Mouse (Mus musculus): Measurements from ENCODE around the gene Eef1a2. TPM values are rescaled to one million over a fixed set of nuclear protein-coding genes. Genes with fewer than 3 reads are reported as not detected.
A peak's percentile ranks its signal among the peaks of the same experiment; 100 is the strongest.

Eef1a2 gene
- polyA plus RNA-seq, 1 experiment from 2014 or later, result 0.22 TPM

- Histone ChIP-seq H3K27ac (no peak overlapping the region), H3K9ac (no peak overlapping the region), H3K4me2 (replicated peaks) (peak overlapping the region; percentile 94), H3K9me3 (no peaks in the 10 kb centered on the region), H3K4me3 (peak overlapping the region; percentile 47), H3K36me3 (no peaks in the 10 kb centered on the region), H3K27me3 (peaks cover 56% of the 10 kb centered on the region), H3K4me1 (peaks cover 6% of the 10 kb centered on the region)
- no peak for ATAC-seq (ENCODE audit: insufficient number of reproducible peaks, insufficient read depth, low FRiP score, low TSS enrichment)
- 43% methylated on average over 4 of the region's 4 CpGs for WGBS
These were observed 9.8 kb downstream of the Eef1a2 start for GRCm38 (mm10) chr2:181146976-181147545.

GRCm38 (mm10) chr2:181144675-181145074 is 12.1 kb downstream of the Eef1a2 start:
- Histone ChIP-seq H3K4me3 (no peak overlapping the region), H3K27ac (no peak overlapping the region), H3K9ac (no peak overlapping the region), H3K27me3 (peaks cover 38% of the 10 kb centered on the region), H3K36me3 (no peaks in the 10 kb centered on the region), H3K9me3 (no peaks in the 10 kb centered on the region), H3K4me1 (peaks cover 6% of the 10 kb centered on the region), H3K4me2 (replicated peaks) (no peak overlapping the region)
- 0 out of 2 replicates have a peak, but pooled peaks have one; percentile 35 for ATAC-seq (ENCODE audit: insufficient number of reproducible peaks, insufficient read depth, low FRiP score, low TSS enrichment)
- WGBS, result 81% methylated on average over 2 of the region's 2 CpGs

DNA sequence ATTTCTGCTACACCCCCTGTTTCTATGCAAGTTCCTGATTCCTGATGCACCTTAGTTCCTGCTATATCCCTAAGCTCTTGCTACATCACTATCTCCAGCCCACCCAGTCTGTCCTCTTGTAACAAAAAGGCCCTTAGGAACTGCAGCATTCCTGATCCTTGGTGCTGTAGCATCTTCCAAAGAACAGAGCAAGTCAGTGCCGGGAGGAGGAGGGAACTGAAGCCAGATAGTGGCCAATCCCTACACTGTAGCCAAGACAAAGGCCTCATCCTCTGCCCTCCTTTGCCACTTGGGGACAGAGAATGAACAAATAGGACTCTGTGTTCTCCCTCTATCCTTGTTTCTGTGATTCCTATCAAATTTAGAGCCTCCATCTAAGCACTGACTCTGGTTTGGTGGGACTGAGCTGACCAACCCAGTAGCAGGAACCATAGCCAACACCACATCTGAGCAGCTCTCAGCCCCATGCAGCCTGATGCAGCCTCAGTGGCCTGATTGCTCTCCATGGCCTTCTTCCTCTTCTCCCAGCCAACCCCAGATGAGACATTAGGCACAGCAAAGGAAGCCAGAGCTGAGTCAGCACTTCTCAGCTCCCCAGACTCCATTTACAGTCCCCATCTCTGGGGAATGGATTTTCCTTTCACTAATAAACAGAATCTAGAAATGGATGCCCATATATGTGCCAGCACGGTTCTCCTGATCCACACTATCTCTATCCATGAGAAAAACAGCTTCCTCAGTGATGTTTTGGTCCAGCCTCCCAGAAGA is 13.1 kb downstream of the Eef1a2 start:
- WGBS, result 57% methylated on average over 2 of the region's 2 CpGs
- ATAC-seq (ENCODE audit: insufficient number of reproducible peaks, insufficient read depth, low FRiP score, low TSS enrichment), result no peak
- peaks cover 28% of the 10 kb centered on the region for H3K27me3 ChIP-seq
- H3K9ac ChIP-seq, result no peak overlapping the region
- H3K4me3 ChIP-seq, result no peak overlapping the region
- H3K4me2 ChIP-seq (replicated peaks), result no peak overlapping the region
- no peaks in the 10 kb centered on the region for H3K9me3 ChIP-seq
- no peaks in the 10 kb centered on the region for H3K36me3 ChIP-seq
- H3K27ac ChIP-seq, result no peak overlapping the region
- peaks cover 6% of the 10 kb centered on the region for H3K4me1 ChIP-seq

- Histone ChIP-seq H3K4me3 (no peak overlapping the region), H3K9me3 (no peaks in the 10 kb centered on the region), H3K27ac (no peak overlapping the region), H3K4me1 (no peaks in the 10 kb centered on the region), H3K4me2 (replicated peaks) (no peak overlapping the region), H3K9ac (no peak overlapping the region), H3K36me3 (no peaks in the 10 kb centered on the region), H3K27me3 (peaks cover 19% of the 10 kb centered on the region)
- 63% methylated on average over 8 of the region's 8 CpGs for WGBS
- no peak for ATAC-seq (ENCODE audit: insufficient number of reproducible peaks, insufficient read depth, low FRiP score, low TSS enrichment)
These were observed 14.1 kb downstream of the Eef1a2 start for GRCm38 (mm10) chr2:181142703-181143135.

DNA sequence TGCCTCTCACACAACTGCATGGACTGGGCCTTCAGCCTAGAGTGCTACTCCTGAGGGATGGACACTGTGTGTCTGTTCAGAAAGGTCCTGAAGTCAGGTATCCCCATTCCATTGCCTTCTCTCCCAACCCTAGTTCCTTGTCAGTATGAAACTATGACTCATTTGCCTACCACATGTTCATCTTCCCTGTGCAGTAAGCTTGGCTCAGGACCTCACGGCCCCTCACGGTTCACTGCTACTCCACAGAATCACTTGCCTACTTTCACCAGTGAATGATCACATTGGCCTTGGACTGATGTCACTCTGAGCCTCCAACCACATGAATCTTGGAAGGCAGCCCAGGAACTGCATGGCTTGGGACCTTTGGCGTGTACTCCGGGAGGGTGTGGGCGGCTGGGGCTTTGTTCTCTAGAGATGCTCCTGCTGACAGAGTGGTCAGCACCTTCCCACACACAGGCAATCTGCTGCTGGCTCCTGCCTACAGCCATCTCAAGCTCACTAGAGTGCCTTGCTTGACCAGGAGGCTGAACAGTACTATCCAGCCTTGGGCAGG is 17.1 kb downstream of the Eef1a2 start:
- H3K36me3 ChIP-seq, result no peaks in the 10 kb centered on the region
- no peak overlapping the region for H3K9ac ChIP-seq
- H3K27ac ChIP-seq, result no peak overlapping the region
- 84% methylated on average over 5 of the region's 5 CpGs for WGBS
- no peak for ATAC-seq (ENCODE audit: insufficient number of reproducible peaks, insufficient read depth, low FRiP score, low TSS enrichment)
- no peak overlapping the region for H3K4me2 ChIP-seq (replicated peaks)
- H3K4me1 ChIP-seq, result peaks cover 3% of the 10 kb centered on the region; the same call in 1 of the 2 replicates
- H3K9me3 ChIP-seq, result no peaks in the 10 kb centered on the region
- no peak overlapping the region for H3K4me3 ChIP-seq
- H3K27me3 ChIP-seq, result peaks cover 29% of the 10 kb centered on the region

DNA sequence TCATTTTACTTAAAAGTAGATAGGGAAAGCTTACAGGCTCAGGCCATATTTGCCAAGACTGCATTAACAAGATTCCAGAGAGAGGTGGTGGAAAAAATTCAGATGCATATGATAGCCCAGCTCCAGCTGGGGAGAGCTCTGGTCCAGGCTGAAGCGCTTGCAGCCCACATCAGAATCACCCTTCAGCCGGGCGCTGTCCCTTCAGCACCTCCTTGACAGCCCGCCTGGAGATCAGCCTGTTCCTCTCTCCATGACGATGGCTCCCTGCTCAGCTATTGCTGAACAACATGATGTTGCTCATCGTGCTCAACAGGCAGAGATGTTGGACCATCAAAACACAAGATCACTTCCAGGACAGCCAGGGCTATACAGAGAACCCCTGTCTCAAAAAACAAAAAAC is 19.9 kb downstream of the Eef1a2 start:
- Histone ChIP-seq H3K4me3 (no peak overlapping the region), H3K27me3 (peaks cover 53% of the 10 kb centered on the region), H3K9ac (no peak overlapping the region), H3K4me2 (replicated peaks) (no peak overlapping the region), H3K4me1 (peaks cover 11% of the 10 kb centered on the region; the same call in 1 of the 2 replicates), H3K9me3 (no peaks in the 10 kb centered on the region; the same call in 1 of the 2 replicates), H3K27ac (no peak overlapping the region), H3K36me3 (no peaks in the 10 kb centered on the region)
- ATAC-seq (ENCODE audit: insufficient number of reproducible peaks, insufficient read depth, low FRiP score, low TSS enrichment), result 0 out of 2 replicates have a peak, but pooled peaks have one; percentile 25
- 3% methylated on average over 6 of the region's 6 CpGs for WGBS

- no peak overlapping the region for H3K9ac ChIP-seq
- H3K27ac ChIP-seq, result no peak overlapping the region
- peaks cover 11% of the 10 kb centered on the region; the same call in 1 of the 2 replicates for H3K4me1 ChIP-seq
- H3K4me3 ChIP-seq, result peak overlapping the region; percentile 54
- peak overlapping the region; percentile 92 for H3K4me2 ChIP-seq (replicated peaks)
- H3K9me3 ChIP-seq, result no peaks in the 10 kb centered on the region; the same call in 1 of the 2 replicates
- ATAC-seq (ENCODE audit: insufficient number of reproducible peaks, insufficient read depth, low FRiP score, low TSS enrichment), result no peak
- 7% methylated on average over 4 of the region's 4 CpGs for WGBS
- peaks cover 56% of the 10 kb centered on the region for H3K27me3 ChIP-seq
- H3K36me3 ChIP-seq, result no peaks in the 10 kb centered on the region
These were observed 21.4 kb downstream of the Eef1a2 start for GRCm38 (mm10) chr2:181135446-181135818.

- Histone ChIP-seq H3K27me3 (peaks cover 56% of the 10 kb centered on the region), H3K9ac (peak within 1 kb of the TSS; percentile 41), H3K4me3 (peak within 1 kb of the TSS; percentile 54), H3K27ac (no peak within 1 kb of the TSS; the same call in 1 of the 2 replicates), H3K9me3 (no peaks in the 10 kb centered on the region; the same call in 1 of the 2 replicates), H3K4me2 (replicated peaks) (peak within 1 kb of the TSS; percentile 92), H3K4me1 (peaks cover 11% of the 10 kb centered on the region; the same call in 1 of the 2 replicates), H3K36me3 (no peaks in the 10 kb centered on the region)
- WGBS, result under 1% methylated on average over 103 of the region's 104 CpGs
- no peak for ATAC-seq (ENCODE audit: insufficient number of reproducible peaks, insufficient read depth, low FRiP score, low TSS enrichment)
These were observed 22.0 kb downstream of the Eef1a2 start, which contains the start of gene Kcnq2 for GRCm38 (mm10) chr2:181134591-181135445. Gene Kcnq2, minus strand, starts transcription at chr2:181135300.

- Histone ChIP-seq H3K4me1 (peaks cover 11% of the 10 kb centered on the region; the same call in 1 of the 2 replicates), H3K4me3 (peak overlapping the region; percentile 54), H3K27me3 (peaks cover 56% of the 10 kb centered on the region), H3K9me3 (no peaks in the 10 kb centered on the region; the same call in 1 of the 2 replicates), H3K9ac (peak overlapping the region; percentile 41), H3K36me3 (no peaks in the 10 kb centered on the region), H3K4me2 (replicated peaks) (peak overlapping the region; percentile 92), H3K27ac (no peak overlapping the region; the same call in 1 of the 2 replicates)
- WGBS, result 11% methylated on average over 22 of the region's 22 CpGs
- peak; percentile 69; the same call in 1 of the 2 replicates for ATAC-seq (ENCODE audit: insufficient number of reproducible peaks, insufficient read depth, low FRiP score, low TSS enrichment)
These were observed 22.8 kb downstream of the Eef1a2 start for GRCm38 (mm10) chr2:181133837-181134590.

DNA sequence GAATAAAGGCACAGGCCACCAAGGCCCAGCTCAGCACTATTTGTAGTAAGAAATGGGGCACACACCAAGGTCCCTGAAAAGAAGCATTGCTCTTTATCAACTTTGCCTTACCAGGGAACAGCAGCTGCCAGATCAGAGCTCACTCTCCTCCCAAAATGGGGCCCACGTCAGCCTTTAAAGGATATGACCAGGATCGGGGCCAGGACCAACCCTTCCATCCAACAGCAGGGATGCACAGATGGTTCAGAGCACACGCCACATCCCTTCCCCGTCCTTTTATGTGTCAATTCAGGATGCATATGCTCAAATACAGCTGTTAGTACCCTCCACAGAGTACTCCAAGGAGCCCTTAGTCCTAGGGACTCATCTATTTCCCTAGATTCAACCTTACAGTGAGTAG is 26.6 kb downstream of the Eef1a2 start:
- no peaks in the 10 kb centered on the region; the same call in 1 of the 2 replicates for H3K9me3 ChIP-seq
- no peak overlapping the region for H3K4me3 ChIP-seq
- peaks cover 11% of the 10 kb centered on the region; the same call in 1 of the 2 replicates for H3K4me1 ChIP-seq
- H3K36me3 ChIP-seq, result no peaks in the 10 kb centered on the region
- WGBS, result 72% methylated on average over 4 of the region's 4 CpGs
- H3K27ac ChIP-seq, result no peak overlapping the region
- H3K4me2 ChIP-seq (replicated peaks), result no peak overlapping the region
- peaks cover 36% of the 10 kb centered on the region for H3K27me3 ChIP-seq
- no peak overlapping the region for H3K9ac ChIP-seq
- ATAC-seq (ENCODE audit: insufficient number of reproducible peaks, insufficient read depth, low FRiP score, low TSS enrichment), result no peak
